Mouse (Mus musculus) effector memory CD4-positive, alpha-beta T cell, adult 5 months (primary cell): ENCODE measurements around the gene Galnt12. TPM values are rescaled to one million over a fixed set of nuclear protein-coding genes. Genes with fewer than 3 reads are reported as not detected.

Experiments
- polyA plus RNA-seq: library from polyadenylated mRNA; unstranded; fragments of 100-300 nt; shearing (Covaris generic); gene quantifications from one replicate; pipeline ENCODE4 v1.2.1, GENCODE M21; 2017

The Galnt12 gene
- polyA plus RNA-seq: 25.7 TPM

GRCm38 (mm10) chr4:47091493-47092386 lies at the start of gene Galnt12:
Gene Galnt12, plus strand, starts transcription at chr4:47091909.

DNA sequence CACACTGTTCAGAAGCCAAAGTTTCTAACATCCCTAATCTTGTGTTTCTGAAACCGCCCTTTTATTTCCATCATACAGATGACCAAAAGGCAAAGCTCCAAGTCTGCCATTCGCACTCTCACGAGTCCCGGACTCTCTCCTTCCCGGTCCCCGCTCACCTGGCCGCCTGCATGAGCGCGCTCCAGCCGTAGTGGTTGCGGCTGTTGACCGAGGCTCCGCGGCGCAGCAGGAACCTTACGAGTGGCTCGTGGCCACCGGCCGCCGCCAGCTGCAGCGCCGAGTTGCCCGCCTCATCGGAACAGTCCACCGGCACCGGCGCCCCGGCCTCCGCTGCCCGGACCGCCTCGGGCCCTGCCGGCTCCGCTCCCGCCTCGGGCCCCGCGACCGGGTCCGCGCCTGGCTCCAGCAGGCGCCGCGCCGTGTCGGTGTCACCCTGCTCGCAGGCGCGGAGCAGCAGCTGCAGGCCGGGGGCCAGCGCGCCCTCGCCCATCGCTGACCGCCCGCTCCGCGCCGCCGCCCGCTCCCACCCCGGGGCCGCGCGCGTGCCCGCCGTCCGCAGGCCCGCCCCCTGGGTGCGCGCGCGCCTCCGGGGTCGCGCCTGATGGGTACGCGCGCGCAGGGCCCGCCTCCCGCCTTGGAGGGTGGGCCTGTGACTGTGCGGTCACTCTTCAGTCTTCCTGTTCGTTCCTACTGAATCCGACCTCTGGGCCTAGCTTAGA lies 34.8 kb upstream of the Galnt12 start, which contains the start of gene Anks6:
TSS of gene Anks6 (minus strand) at position 637 of the 719 bp plus-strand sequence.

Other genes with a start within 250 kb of the Galnt12 start
- gene Gabbr2, start 100.0 kb upstream of the Galnt12 start, polyA plus RNA-seq: not detected
- not detected for gene Anks6, start 34.5 kb upstream of the Galnt12 start, polyA plus RNA-seq
- not detected for gene Col15a1, start 116.3 kb downstream of the Galnt12 start, polyA plus RNA-seq